Mouse (Mus musculus) hindbrain, embryonic 11.5 days (tissue): ENCODE data around the gene Cadm2. TPM values are rescaled to one million over a fixed set of nuclear protein-coding genes. Genes with fewer than 3 reads are reported as not detected.

Experiments
- ATAC-seq: fragments of 200-750 bp; cut with Nextera tagmentation; 2 replicates; pipeline ENCODE4 v1.8.0; 2017; ENCODE audit warnings: mild to moderate bottlenecking, moderate TSS enrichment, moderate library complexity; ENCODE audit not compliant: low FRiP score
- DNase-seq: peaks from one replicate; pipeline ENCODE4 v3.0.0-alpha.2; 2015; ENCODE audit warnings: low spot score
- H3K27ac ChIP-seq: fragments of 300-500 bp; sonication (generic); 2 replicates; pipeline ENCODE4 v1.5.1; 2014; ENCODE audit warnings: mild to moderate bottlenecking, low read depth, low read length
- H3K27me3 ChIP-seq: fragments of 300-500 bp; sonication (generic); 2 replicates; pipeline ENCODE4 v1.6.1; 2014; ENCODE audit warnings: mild to moderate bottlenecking, low read length, moderate library complexity, mixed read lengths; ENCODE audit not compliant: control insufficient read depth, insufficient read depth
- H3K36me3 ChIP-seq: fragments of 300-500 bp; sonication (generic); 2 replicates; pipeline ENCODE4 v1.6.1; 2014; ENCODE audit warnings: mild to moderate bottlenecking, low read length, moderate library complexity, mixed read lengths; ENCODE audit not compliant: control insufficient read depth, insufficient read depth
- H3K4me1 ChIP-seq: fragments of 300-500 bp; sonication (generic); replicated peaks from 2 replicates; pipeline ENCODE4 v1.6.1; 2014; ENCODE audit warnings: low read length, mixed read lengths; ENCODE audit not compliant: control insufficient read depth, insufficient read depth
- H3K4me2 ChIP-seq: fragments of 300-500 bp; sonication (generic); replicated peaks from 2 replicates; pipeline ENCODE4 v1.6.1; 2014; ENCODE audit warnings: mild to moderate bottlenecking, low read depth, low read length
- H3K4me3 ChIP-seq: fragments of 300-500 bp; sonication (generic); 2 replicates; pipeline ENCODE4 v1.5.1; 2014; ENCODE audit warnings: low read depth, low read length
- H3K9ac ChIP-seq: fragments of 300-500 bp; sonication (generic); 2 replicates; pipeline ENCODE4 v1.6.1; 2014; ENCODE audit warnings: low read depth, low read length
- H3K9me3 ChIP-seq: fragments of 300-500 bp; sonication (generic); 2 replicates; pipeline ENCODE4 v1.6.1; 2016; ENCODE audit warnings: low read length; ENCODE audit not compliant: control insufficient read depth
- WGBS: fragments of 180-500 bp; shearing (Covaris S2); extraction: QIAGEN DNeasy Blood & Tissue Kit; methylation state at CpG from one replicate; pipeline ENCODE4 v1.1.7; 2014; 5-methylcytosine and 5-hydroxymethylcytosine counted together
- polyA plus RNA-seq: library from polyadenylated mRNA; unstranded; fragments of >200 nt; fragmentation: Nextera tagmentation; extraction: Ambion mirVana; gene quantifications from 2 replicates; pipeline ENCODE4 v1.2.1, GENCODE M21; 2014

The Cadm2 gene
- polyA plus RNA-seq, 1 experiment from 2014 or later, result 4.2 TPM

DNA sequence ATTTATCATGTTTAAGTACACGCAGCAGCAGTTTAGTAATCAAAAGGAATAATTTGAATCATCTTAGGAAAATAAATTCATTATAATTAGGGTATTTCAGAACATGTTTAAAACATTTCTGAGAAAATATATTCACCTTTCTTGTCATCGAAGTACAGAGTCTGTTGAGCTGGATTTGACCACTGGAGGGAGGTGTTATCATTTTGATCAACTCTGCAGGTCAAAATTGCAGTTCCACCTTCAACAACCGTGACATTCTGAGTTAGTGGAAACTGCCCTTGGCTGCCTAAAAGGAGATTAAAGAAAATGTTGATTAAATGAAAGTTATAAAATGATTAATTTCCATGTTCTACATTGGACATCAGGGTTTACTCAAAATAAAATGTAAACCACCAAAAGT, 738.1 kb downstream of the Cadm2 start:
- H3K9me3 ChIP-seq, result no peaks in the 10 kb centered on the region
- H3K27ac ChIP-seq, result no peak overlapping the region
- no peaks in the 10 kb centered on the region for H3K27me3 ChIP-seq
- no peaks in the 10 kb centered on the region for H3K4me1 ChIP-seq
- no peak overlapping the region for H3K4me2 ChIP-seq
- H3K9ac ChIP-seq, result no peak overlapping the region
- ATAC-seq, result no peak
- 67% methylated on average over 3 of the region's 3 CpGs for WGBS
- H3K4me3 ChIP-seq, result no peak overlapping the region
- no peaks in the 10 kb centered on the region for H3K36me3 ChIP-seq
- DNase-seq, result no peak

DNA sequence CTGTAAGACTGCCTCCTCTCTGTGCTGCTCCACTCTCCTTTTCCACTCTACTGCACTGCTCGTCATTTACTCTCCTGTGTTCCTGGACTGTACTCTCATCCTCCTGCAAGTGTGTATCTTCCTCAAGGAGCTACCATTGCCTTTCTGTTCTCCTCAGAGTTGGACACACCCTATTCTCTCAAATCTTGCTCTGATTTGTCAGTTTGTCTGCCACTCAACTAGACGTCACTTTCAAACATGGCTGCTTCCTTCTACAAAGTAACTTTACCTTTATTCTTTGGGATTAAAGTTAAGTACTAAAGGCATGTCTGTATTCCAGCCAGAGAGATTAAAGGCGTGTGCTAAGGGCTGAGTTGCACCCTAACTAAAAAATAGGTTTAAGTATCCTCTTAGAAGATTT, 749.5 kb downstream of the Cadm2 start:
- H3K27ac ChIP-seq, result no peak overlapping the region
- H3K27me3 ChIP-seq, result no peaks in the 10 kb centered on the region
- 85% methylated on average over 3 of the region's 3 CpGs for WGBS
- no peak overlapping the region for H3K9ac ChIP-seq
- H3K4me2 ChIP-seq, result no peak overlapping the region
- H3K36me3 ChIP-seq, result no peaks in the 10 kb centered on the region
- H3K4me3 ChIP-seq, result no peak overlapping the region
- no peaks in the 10 kb centered on the region for H3K9me3 ChIP-seq
- DNase-seq (no peak), ATAC-seq (no peak)
- no peaks in the 10 kb centered on the region for H3K4me1 ChIP-seq

DNA sequence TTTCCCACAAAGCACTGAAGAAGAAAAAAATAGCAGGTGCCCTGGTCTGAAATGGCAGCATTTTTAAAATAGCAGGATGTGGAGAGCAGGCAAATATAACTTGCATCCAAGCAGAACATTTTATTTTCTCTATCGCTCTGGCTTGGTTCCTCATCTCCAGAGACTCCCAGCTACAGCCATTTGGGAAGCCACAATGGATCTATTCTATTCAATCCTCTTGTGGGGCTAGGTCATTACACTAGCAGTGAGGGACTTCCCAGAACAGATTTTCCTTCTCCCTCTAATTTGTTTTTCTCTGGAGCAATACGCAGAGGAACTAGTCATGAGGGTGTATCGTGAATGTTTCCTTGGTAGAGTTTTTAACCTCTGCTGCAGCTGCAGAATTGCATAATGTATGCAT, 769.7 kb downstream of the Cadm2 start:
- no peak overlapping the region for H3K27ac ChIP-seq
- H3K36me3 ChIP-seq, result no peaks in the 10 kb centered on the region
- 65% methylated on average over 3 of the region's 3 CpGs for WGBS
- H3K4me1 ChIP-seq, result no peaks in the 10 kb centered on the region
- H3K9ac ChIP-seq, result no peak overlapping the region
- H3K4me2 ChIP-seq, result no peak overlapping the region
- no peaks in the 10 kb centered on the region for H3K27me3 ChIP-seq
- DNase-seq, result no peak
- ATAC-seq, result no peak
- H3K9me3 ChIP-seq, result no peaks in the 10 kb centered on the region
- no peak overlapping the region for H3K4me3 ChIP-seq

DNA sequence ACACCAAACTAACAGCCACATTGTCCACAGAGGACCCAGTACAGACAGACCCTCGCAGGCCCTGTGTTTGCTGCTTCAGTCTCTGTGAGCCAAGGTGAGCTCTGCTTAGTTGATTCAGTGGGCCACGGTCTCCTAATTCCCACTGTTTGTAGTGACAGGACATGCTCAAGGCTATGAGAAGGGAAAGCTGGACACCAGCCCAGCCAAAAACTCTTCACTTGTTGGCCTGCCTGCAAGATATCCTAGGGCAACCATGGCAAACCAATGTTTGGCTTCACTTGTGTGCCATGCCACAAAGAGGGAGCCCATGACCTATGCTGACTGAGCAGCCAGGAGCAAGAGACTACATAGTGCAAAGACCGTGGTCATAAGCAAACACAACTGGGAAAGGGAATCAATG, 795.8 kb downstream of the Cadm2 start:
- WGBS, result 86% methylated on average over 3 of the region's 3 CpGs
- H3K27ac ChIP-seq, result no peak overlapping the region
- no peak overlapping the region for H3K9ac ChIP-seq
- no peaks in the 10 kb centered on the region for H3K9me3 ChIP-seq
- ATAC-seq, result no peak
- H3K4me1 ChIP-seq, result no peaks in the 10 kb centered on the region
- H3K27me3 ChIP-seq, result no peaks in the 10 kb centered on the region
- H3K4me2 ChIP-seq, result no peak overlapping the region
- H3K4me3 ChIP-seq, result no peak overlapping the region
- H3K36me3 ChIP-seq, result no peaks in the 10 kb centered on the region
- no peak for DNase-seq

DNA sequence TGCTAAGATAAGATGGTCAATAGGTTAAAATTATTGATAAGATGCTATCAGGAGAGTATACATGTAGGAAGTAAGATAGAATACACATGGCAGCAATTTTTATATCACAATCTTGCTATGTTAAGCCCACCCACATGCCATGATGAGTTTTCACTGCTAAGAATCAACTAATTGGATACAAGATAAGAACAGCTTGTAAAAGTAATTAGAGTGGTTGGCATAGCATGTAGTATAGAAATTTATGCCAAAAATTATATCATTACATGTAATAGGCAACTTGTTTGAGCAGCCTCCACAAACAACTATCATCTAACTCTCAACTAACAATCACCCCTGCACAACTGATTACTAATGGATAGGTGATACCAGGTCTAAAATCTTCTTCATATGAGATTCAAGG, 809.2 kb downstream of the Cadm2 start:
- no peak overlapping the region for H3K9ac ChIP-seq
- no peaks in the 10 kb centered on the region for H3K4me1 ChIP-seq
- no peaks in the 10 kb centered on the region for H3K36me3 ChIP-seq
- no peak for DNase-seq
- H3K27me3 ChIP-seq, result no peaks in the 10 kb centered on the region
- ATAC-seq, result no peak
- no peak overlapping the region for H3K27ac ChIP-seq
- no peak overlapping the region for H3K4me3 ChIP-seq
- H3K4me2 ChIP-seq, result no peak overlapping the region
- no peaks in the 10 kb centered on the region for H3K9me3 ChIP-seq

DNA sequence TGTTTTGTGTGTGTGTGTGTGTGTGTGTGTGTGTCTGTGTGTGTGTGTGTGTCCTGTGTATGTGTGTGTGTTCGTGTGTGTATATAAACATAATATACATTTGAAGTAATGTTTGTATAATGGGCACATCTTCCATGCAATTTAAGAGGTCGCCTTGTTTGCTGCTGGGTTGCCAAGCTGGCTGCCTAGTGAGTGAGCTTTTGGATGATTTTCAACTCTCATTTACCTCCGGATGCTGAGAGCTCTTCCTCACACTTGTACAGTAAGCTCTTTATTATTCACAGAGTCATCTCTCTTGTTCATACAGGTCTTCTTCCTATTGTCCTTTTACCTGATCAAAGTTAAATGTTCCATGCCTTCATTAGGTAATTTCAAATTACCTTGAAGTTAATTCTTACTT, 822.5 kb downstream of the Cadm2 start:
- Histone ChIP-seq H3K36me3 (no peaks in the 10 kb centered on the region), H3K9ac (no peak overlapping the region), H3K27ac (no peak overlapping the region), H3K9me3 (no peaks in the 10 kb centered on the region), H3K4me3 (no peak overlapping the region), H3K27me3 (no peaks in the 10 kb centered on the region), H3K4me2 (no peak overlapping the region), H3K4me1 (no peaks in the 10 kb centered on the region)
- 77% methylated on average over 3 of the region's 3 CpGs for WGBS
- ATAC-seq (no peak), DNase-seq (no peak)

DNA sequence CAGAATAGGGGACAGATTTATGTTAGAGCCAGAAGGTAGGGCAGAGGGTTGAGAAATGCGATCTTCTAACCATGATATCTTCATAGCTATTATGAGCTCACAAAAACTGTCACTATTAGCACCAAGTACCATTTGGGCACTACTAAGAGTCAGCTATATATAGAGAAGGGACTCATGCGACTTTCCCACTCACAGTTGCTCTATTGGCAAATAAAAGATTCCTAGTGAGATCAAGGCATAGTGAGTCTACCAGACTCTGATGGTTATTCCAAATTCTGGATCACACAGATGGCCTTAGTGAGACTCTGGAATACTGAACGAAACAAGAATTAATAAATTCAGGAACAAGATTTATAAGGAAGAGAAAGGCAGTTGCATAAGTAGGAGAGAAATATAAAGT, 827.6 kb downstream of the Cadm2 start:
- no peak for ATAC-seq
- Histone ChIP-seq H3K27ac (no peak overlapping the region), H3K4me3 (no peak overlapping the region), H3K36me3 (no peaks in the 10 kb centered on the region), H3K4me2 (no peak overlapping the region), H3K27me3 (no peaks in the 10 kb centered on the region), H3K9me3 (no peaks in the 10 kb centered on the region), H3K4me1 (no peaks in the 10 kb centered on the region), H3K9ac (no peak overlapping the region)
- WGBS, result 92% methylated on average over 3 of the region's 3 CpGs
- DNase-seq, result no peak

DNA sequence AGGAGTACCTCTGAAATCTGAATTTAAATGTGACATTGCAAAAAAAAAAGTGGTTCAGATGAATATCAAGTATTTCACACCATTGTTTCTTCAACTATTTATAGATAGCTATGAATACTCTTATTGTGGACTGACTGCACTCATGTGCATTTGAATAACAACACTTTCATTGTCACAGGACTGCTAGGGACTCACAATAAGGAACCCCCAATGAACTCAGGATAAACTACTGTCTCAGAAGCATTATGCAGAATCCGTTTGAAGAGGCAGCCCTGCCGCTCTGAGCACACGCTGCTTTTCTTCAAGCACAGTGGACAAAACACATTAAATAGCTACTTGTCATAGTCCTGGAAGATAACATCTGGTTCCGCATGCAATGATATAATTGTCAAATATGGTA, 848.8 kb downstream of the Cadm2 start:
- Histone ChIP-seq H3K27ac (no peak overlapping the region), H3K9me3 (no peaks in the 10 kb centered on the region), H3K9ac (no peak overlapping the region), H3K4me1 (no peaks in the 10 kb centered on the region), H3K27me3 (no peaks in the 10 kb centered on the region), H3K4me2 (no peak overlapping the region), H3K36me3 (no peaks in the 10 kb centered on the region), H3K4me3 (no peak overlapping the region)
- DNase-seq (no peak), ATAC-seq (peak; percentile 25; the same call in 1 of the 2 replicates)
- WGBS, result 35% methylated on average over 4 of the region's 4 CpGs

DNA sequence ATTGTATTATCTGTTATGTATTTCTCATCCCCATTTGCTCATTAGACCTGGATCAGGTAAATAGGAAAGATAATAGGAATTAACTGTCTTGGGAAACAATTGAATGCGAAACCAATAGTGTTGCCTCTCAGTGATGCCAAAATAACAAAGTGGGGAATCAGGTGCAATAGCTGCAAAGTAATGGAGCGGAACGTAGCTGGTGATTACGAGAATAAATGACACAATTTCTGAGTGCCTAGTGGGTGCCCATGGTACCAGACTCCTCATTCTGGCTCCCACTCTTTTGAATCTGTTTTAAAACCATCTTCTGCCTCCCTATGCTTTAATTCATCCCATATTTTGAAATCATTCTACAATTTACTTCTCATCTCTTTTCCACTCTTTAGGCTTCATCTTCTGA, 851.2 kb downstream of the Cadm2 start:
- no peak for DNase-seq
- WGBS, result 83% methylated on average over 4 of the region's 4 CpGs
- ATAC-seq, result 0 out of 2 replicates have a peak, but pooled peaks have one; percentile 31
- no peak overlapping the region for H3K4me3 ChIP-seq
- no peaks in the 10 kb centered on the region for H3K27me3 ChIP-seq
- H3K27ac ChIP-seq, result no peak overlapping the region
- H3K4me1 ChIP-seq, result no peaks in the 10 kb centered on the region
- no peak overlapping the region for H3K9ac ChIP-seq
- H3K4me2 ChIP-seq, result no peak overlapping the region
- no peaks in the 10 kb centered on the region for H3K36me3 ChIP-seq
- no peaks in the 10 kb centered on the region for H3K9me3 ChIP-seq
